Mouse (Mus musculus): ENCODE results near the gene Ccdc158. TPM values are rescaled to one million over a fixed set of nuclear protein-coding genes. Genes with fewer than 3 reads are reported as not detected.

The Ccdc158 gene
- 0.62 and 1.3 TPM in 2 replicates for polyA plus RNA-seq (2011; ENCODE audit: insufficient read length, low read depth, missing spikeins)

DNA sequence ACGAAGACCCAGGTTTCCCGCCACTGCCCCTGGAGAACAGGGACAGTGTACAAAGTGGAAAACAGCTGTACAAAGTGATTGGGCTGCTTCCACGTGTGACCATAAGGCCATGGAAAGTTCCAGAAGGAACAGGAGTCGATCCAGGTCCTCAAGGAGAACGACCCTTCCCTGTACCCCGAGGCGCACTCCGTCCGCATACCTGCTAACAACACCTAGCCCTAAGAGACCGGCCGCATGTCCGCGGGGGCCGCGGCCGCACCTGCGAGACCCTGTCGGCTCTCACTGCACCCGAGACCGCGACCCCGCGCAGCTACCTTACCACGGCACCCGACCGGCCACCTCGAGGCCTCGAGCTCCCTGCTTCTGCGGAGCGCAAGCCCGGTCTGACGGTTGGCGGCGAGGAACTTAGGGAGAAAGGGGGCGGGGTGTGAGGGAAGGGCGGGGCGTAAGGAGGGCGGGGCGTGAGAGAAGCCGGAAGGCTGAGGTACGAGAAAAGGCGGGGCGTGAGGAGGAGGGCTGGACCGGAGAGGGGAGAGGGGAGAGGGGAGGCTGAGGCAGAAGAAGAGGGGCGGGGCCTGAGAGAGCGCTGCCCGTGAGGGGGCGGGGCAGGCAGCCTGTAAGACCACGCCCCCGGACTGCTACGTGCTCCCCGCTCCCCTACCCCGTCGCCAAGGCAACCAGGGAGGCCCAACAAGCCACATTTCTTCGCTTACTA lies at the start of gene Ccdc158:
Gene Ccdc158, minus strand, starts transcription at position 413 of the 715 bp plus-strand sequence.
- H3K4me3 ChIP-seq (ENCODE audit: insufficient read depth, low read length) = peak within 1 kb of the TSS; percentile 32
- no peak within 1 kb of the TSS for H3K27ac ChIP-seq (ENCODE audit: insufficient read depth, low read length)
- TF ChIP-seq POLR2A (IDR thresholded peaks at IDR 0.05; ENCODE audit: low read depth, low read length) = peak; percentile 41; the same call in 1 of the 2 replicates
- no peak for TF ChIP-seq CTCF (IDR thresholded peaks at IDR 0.05; ENCODE audit: borderline replicate concordance, insufficient read depth, low read length)
- H3K4me1 ChIP-seq (ENCODE audit: control insufficient read depth, insufficient read depth, low read length) = no peaks in the 10 kb centered on the region

DNA sequence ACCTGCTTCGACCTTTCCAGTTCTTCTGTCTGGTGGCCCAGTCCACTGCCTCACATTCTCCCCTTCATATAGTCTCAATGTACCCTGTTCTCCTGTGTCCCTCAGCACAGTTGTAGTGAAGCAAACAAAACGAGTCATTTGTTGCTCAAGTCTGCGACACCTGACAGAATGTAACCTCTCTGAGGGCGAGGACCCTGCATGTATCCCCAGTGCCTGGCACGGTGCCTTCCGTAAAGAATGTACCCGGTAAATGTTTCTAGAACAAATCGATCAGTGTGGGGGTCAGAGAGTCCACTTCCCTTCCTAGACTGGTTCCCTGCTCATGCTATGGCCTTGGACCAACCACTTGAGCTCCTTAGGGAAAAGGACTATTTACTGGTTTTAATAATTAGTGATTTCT lies 46.5 kb upstream of the Ccdc158 start:
- no peak overlapping the region for H3K4me3 ChIP-seq (ENCODE audit: insufficient read depth, low read length)
- H3K4me1 ChIP-seq (ENCODE audit: control insufficient read depth, insufficient read depth, low read length) = no peaks in the 10 kb centered on the region
- H3K27ac ChIP-seq (ENCODE audit: insufficient read depth, low read length) = no peak overlapping the region
- TF ChIP-seq CTCF (IDR thresholded peaks at IDR 0.05; ENCODE audit: borderline replicate concordance, insufficient read depth, low read length) = no peak
- TF ChIP-seq POLR2A (IDR thresholded peaks at IDR 0.05; ENCODE audit: low read depth, low read length) = no peak

DNA sequence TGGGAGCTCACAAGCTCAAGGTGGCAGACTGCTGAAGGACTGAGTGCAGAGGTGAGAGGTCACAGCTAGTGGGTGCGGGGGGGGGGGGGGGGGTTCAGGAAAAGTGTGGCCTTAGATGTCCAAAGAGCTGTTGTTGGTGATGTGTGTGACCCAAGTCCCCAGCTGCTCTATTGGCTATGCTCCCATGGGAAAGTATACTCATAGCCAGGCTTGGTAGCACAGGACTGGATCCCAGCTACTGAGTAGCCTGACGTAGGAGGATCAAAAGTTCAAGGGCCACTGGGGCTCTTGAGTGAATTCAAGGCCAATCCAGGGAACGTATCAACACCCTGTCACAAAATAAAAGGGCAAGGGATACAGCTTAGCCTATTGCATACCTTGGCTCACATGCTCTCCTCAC lies 43.8 kb upstream of the Ccdc158 start:
- Histone ChIP-seq H3K27ac (ENCODE audit: insufficient read depth, low read length) (no peak overlapping the region), H3K4me1 (ENCODE audit: control insufficient read depth, insufficient read depth, low read length) (0 out of 2 replicates have a peak, but pooled peaks cover 3% of the 10 kb centered on the region), H3K4me3 (ENCODE audit: insufficient read depth, low read length) (no peak overlapping the region)
- TF ChIP-seq CTCF (IDR thresholded peaks at IDR 0.05; ENCODE audit: borderline replicate concordance, insufficient read depth, low read length) (no peak), POLR2A (IDR thresholded peaks at IDR 0.05; ENCODE audit: low read depth, low read length) (no peak)

DNA sequence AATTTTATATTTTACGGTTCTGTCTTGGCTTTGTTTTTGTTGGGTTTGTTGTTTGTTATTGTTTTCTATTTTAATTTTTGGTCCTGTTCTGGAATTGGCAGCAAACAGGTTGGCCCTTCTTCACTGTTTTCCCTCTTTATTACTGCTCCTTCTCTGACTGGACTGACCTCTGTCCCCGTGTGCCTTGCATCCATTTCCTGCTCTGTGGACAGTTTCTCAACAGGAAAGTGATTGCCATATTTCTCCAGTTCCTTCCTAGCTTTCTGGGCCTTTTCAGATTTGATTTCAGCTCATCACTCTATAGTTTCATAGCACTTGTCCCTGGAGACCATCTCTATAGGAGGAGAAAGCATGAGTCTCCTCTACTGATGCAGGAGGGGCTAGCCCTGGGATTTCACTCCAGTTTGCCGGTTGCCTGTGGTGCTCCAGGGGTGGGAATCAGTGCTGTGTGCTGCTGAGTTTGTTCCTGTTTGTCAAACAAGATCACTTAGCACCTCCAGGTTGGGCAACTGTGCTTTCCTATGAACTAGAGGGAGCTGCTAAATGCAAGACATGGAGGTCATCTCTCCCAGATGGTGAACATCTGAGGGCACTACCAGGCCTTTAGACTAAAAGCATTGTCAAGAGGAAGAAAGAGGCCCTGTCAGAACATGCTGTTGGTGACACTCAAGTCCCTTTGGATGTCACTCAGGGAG lies 42.7 kb upstream of the Ccdc158 start:
- Histone ChIP-seq H3K4me1 (ENCODE audit: control insufficient read depth, insufficient read depth, low read length) (0 out of 2 replicates have a peak, but pooled peaks cover 3% of the 10 kb centered on the region), H3K27ac (ENCODE audit: insufficient read depth, low read length) (no peak overlapping the region), H3K4me3 (ENCODE audit: insufficient read depth, low read length) (no peak overlapping the region)
- no peak for TF ChIP-seq CTCF (IDR thresholded peaks at IDR 0.05; ENCODE audit: borderline replicate concordance, insufficient read depth, low read length)
- no peak for TF ChIP-seq POLR2A (IDR thresholded peaks at IDR 0.05; ENCODE audit: low read depth, low read length)

DNA sequence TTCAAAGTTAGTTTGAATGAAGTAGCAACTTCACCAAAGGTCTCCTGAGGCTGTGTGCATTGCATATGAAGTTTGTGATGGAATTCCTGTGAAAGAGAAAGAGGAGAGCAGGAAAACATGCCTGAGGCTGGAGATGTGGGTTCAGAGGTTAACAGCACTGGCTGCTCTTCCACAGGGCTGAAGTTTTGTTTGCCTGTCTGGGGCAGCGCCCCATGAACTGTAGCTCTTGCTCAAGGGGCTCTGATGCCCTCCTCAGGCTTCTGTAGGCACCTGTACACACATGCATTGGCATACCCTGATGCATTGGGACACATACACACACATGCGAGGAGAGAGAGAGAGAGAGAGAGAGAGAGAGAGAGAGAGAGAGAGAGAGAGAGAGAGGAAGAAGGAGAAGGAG lies 40.8 kb upstream of the Ccdc158 start:
- no peak overlapping the region for H3K27ac ChIP-seq (ENCODE audit: insufficient read depth, low read length)
- H3K4me3 ChIP-seq (ENCODE audit: insufficient read depth, low read length) = no peak overlapping the region
- H3K4me1 ChIP-seq (ENCODE audit: control insufficient read depth, insufficient read depth, low read length) = 0 out of 2 replicates have a peak, but pooled peaks cover 3% of the 10 kb centered on the region
- TF ChIP-seq POLR2A (IDR thresholded peaks at IDR 0.05; ENCODE audit: low read depth, low read length) (no peak), CTCF (IDR thresholded peaks at IDR 0.05; ENCODE audit: borderline replicate concordance, insufficient read depth, low read length) (no peak)

DNA sequence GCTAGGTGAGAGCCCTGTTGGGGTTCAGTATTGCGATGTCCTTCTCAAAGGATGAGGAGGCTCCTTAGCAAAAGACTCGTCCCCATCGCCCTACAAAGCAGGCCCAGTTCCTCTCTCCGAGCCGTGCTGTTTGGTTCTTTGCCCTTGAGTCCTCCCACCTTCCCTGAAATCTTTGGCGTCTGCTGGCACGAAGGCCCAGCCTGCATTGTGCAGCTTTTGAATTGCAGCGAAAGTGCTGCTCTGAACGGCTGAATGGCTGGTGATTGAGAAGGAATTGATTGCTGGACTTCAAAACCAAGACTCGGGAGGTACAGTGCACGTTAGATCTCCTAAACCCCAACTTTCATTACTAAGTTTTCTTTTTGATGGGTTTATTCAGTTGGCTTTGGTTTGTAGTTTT lies 40.2 kb upstream of the Ccdc158 start:
- H3K27ac ChIP-seq (ENCODE audit: insufficient read depth, low read length) = no peak overlapping the region
- TF ChIP-seq POLR2A (IDR thresholded peaks at IDR 0.05; ENCODE audit: low read depth, low read length) (no peak), CTCF (IDR thresholded peaks at IDR 0.05; ENCODE audit: borderline replicate concordance, insufficient read depth, low read length) (no peak)
- H3K4me1 ChIP-seq (ENCODE audit: control insufficient read depth, insufficient read depth, low read length) = 0 out of 2 replicates have a peak, but pooled peaks cover 3% of the 10 kb centered on the region

DNA sequence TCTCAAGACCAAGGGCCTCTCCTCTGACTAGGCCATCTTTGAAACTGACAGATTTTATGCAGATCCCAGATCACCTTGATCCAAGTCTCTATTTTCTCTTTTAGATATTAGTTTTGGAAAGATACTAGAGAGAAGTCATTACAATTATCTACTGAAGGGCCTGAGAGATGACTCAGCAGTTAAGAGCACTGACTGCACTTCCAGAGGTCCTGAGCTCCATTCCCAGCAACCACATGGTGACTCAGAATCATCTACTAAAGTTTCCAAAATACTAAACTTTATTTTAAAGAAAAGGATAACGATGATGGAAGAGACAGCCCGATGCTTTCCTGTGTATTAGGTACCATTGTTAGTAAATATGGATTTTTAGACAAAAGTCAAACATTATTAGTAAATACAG lies 39.8 kb upstream of the Ccdc158 start:
- Histone ChIP-seq H3K27ac (ENCODE audit: insufficient read depth, low read length) (no peak overlapping the region), H3K4me1 (ENCODE audit: control insufficient read depth, insufficient read depth, low read length) (0 out of 2 replicates have a peak, but pooled peaks cover 3% of the 10 kb centered on the region), H3K4me3 (ENCODE audit: insufficient read depth, low read length) (no peak overlapping the region)
- TF ChIP-seq POLR2A (IDR thresholded peaks at IDR 0.05; ENCODE audit: low read depth, low read length) (no peak), CTCF (IDR thresholded peaks at IDR 0.05; ENCODE audit: borderline replicate concordance, insufficient read depth, low read length) (no peak)

More for the DNA sequence above, 40.2 kb upstream of the Ccdc158 start:
- no peak overlapping the region for H3K4me3 ChIP-seq (ENCODE audit: insufficient read depth, low read length)

DNA sequence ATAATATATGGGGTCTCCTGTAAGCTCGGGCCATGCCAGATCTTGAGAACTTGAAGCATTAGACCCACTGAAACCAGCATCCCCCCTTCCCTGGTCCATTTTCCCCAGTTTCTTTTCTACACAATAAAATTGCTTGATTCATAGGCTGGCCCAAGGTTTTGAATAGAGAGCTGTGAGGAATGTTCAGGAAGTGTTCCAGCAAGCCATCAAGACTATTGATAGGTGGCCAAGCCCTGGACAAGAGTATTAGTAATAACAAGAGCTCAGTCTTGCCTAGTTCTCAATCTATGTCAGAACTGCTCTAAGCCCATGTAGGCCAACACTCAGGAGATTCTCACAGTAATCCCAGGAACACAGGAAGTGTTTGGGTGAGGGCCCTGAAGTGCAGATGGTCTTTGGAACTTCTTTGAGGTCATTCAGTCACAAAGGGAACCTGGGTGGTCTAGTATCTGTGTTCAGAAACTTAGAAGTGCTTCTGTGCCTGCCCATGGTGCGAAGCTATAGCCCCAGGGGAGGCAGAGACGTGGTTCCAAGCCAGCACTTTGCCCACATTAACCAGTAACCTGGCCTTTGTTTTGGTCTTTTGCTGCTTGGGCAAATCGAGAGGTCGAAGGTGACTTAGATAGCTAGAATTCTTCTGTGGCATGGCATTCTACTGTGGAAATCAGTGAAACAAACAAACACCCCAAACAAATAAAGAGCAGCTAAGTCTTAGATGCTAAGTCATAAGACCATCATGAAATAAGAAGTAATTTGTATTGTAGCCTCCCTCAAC lies 37.7 kb upstream of the Ccdc158 start:
- H3K27ac ChIP-seq (ENCODE audit: insufficient read depth, low read length) = no peak overlapping the region
- 0 out of 2 replicates have a peak, but pooled peaks cover 3% of the 10 kb centered on the region for H3K4me1 ChIP-seq (ENCODE audit: control insufficient read depth, insufficient read depth, low read length)
- TF ChIP-seq POLR2A (IDR thresholded peaks at IDR 0.05; ENCODE audit: low read depth, low read length) (no peak), CTCF (IDR thresholded peaks at IDR 0.05; ENCODE audit: borderline replicate concordance, insufficient read depth, low read length) (no peak)
- H3K4me3 ChIP-seq (ENCODE audit: insufficient read depth, low read length) = no peak overlapping the region

DNA sequence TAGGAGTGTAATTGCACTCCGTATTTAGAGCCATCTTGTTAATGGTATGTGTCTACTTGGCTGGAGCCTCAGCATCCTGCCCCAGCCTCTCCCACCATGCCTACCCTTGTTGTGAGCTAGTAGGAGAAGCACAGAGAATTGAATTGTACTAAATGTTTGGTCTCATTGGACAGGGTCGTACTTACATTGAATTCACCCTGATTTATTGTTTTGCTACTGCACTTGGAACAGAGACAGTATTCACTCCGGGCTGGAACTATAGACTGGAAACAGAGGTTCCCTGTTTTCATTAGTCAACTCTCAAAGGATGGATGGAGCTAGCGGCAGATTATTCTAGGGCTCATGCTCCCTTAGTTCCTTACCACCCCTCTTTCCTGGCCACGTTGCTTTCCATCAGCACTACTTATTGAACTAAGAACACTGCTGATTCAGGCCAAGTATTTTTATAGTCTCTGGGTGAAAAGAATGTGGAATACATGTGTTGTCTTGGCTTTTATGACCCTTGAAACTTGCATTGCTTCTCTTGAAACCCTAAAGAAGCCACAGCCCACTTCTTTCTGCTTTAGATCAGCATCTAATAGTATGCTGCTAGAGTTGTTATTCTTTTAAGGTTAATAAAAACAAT lies 36.7 kb upstream of the Ccdc158 start:
- H3K27ac ChIP-seq (ENCODE audit: insufficient read depth, low read length) = no peak overlapping the region

More for the DNA sequence above, 36.7 kb upstream of the Ccdc158 start:
- TF ChIP-seq CTCF (IDR thresholded peaks at IDR 0.05; ENCODE audit: borderline replicate concordance, insufficient read depth, low read length) = no peak
- H3K4me3 ChIP-seq (ENCODE audit: insufficient read depth, low read length) = no peak overlapping the region
- H3K4me1 ChIP-seq (ENCODE audit: control insufficient read depth, insufficient read depth, low read length) = 0 out of 2 replicates have a peak, but pooled peaks cover 3% of the 10 kb centered on the region
